Mouse (Mus musculus) urinary bladder, postnatal 36 days (tissue): ENCODE data around the gene Pip5k1b.
A peak's percentile ranks its signal among the peaks of the same experiment; 100 is the strongest.

Experiments used
- DNase-seq, 2 experiments: peaks; one replicate each; pipeline ENCODE4 v3.0.0; 2022; ENCODE audit warnings: low spot score in 2 of 2, mixed read lengths in 1 of 2

Gene Pip5k1b

GRCm38 (mm10) chr19:24416975-24417658 is 138.6 kb downstream of the Pip5k1b start:
- no peak for DNase-seq

GRCm38 (mm10) chr19:24415778-24416621 is 139.7 kb downstream of the Pip5k1b start:
- no peak for DNase-seq

GRCm38 (mm10) chr19:24408863-24409564 is 146.7 kb downstream of the Pip5k1b start:
- DNase-seq, result no peak

GRCm38 (mm10) chr19:24404716-24405115 is 151.0 kb downstream of the Pip5k1b start:
- no peak for DNase-seq

- DNase-seq, result no peak
These were observed 152.4 kb downstream of the Pip5k1b start for GRCm38 (mm10) chr19:24403245-24403644.

GRCm38 (mm10) chr19:24393920-24394319 is 161.8 kb downstream of the Pip5k1b start:
- DNase-seq, result no peak

- no peak for DNase-seq
These were observed 164.0 kb downstream of the Pip5k1b start for GRCm38 (mm10) chr19:24391519-24392251.

GRCm38 (mm10) chr19:24386956-24387865 is 168.5 kb downstream of the Pip5k1b start:
- DNase-seq, result no peak

GRCm38 (mm10) chr19:24378470-24378869 is 177.2 kb downstream of the Pip5k1b start:
- no peak for DNase-seq

- DNase-seq, result no peak
These were observed 183.7 kb downstream of the Pip5k1b start for GRCm38 (mm10) chr19:24371763-24372640.

GRCm38 (mm10) chr19:24368419-24368818 is 187.3 kb downstream of the Pip5k1b start:
- DNase-seq, result no peak

- no peak for DNase-seq
These were observed 187.9 kb downstream of the Pip5k1b start for GRCm38 (mm10) chr19:24367722-24368121.

GRCm38 (mm10) chr19:24366747-24367146 is 188.9 kb downstream of the Pip5k1b start:
- no peak for DNase-seq

- DNase-seq, result no peak
These were observed 192.9 kb downstream of the Pip5k1b start for GRCm38 (mm10) chr19:24362626-24363321.

GRCm38 (mm10) chr19:24359270-24359669 is 196.4 kb downstream of the Pip5k1b start:
- peak; percentile 7 to 8 for DNase-seq

GRCm38 (mm10) chr19:24352298-24352959 is 203.2 kb downstream of the Pip5k1b start:
- DNase-seq, result no peak

- DNase-seq, result no peak
These were observed 211.2 kb downstream of the Pip5k1b start for GRCm38 (mm10) chr19:24344501-24344900.

- no peak for DNase-seq
These were observed 212.9 kb downstream of the Pip5k1b start for GRCm38 (mm10) chr19:24342786-24343185.
